Mouse (Mus musculus) B cell, adult (primary cell): ENCODE data around the gene Cldn6. TPM values are rescaled to one million over a fixed set of nuclear protein-coding genes. Genes with fewer than 3 reads are reported as not detected.

Experiments used
- total RNA-seq: library from RNA; stranded (reverse); gene quantifications from 4 replicates; pipeline ENCODE4 v1.2.4, GENCODE M21; 2023; ENCODE audit not compliant: inconsistent age

The Cldn6 gene
- total RNA-seq: not detected in 4 replicates

DNA sequence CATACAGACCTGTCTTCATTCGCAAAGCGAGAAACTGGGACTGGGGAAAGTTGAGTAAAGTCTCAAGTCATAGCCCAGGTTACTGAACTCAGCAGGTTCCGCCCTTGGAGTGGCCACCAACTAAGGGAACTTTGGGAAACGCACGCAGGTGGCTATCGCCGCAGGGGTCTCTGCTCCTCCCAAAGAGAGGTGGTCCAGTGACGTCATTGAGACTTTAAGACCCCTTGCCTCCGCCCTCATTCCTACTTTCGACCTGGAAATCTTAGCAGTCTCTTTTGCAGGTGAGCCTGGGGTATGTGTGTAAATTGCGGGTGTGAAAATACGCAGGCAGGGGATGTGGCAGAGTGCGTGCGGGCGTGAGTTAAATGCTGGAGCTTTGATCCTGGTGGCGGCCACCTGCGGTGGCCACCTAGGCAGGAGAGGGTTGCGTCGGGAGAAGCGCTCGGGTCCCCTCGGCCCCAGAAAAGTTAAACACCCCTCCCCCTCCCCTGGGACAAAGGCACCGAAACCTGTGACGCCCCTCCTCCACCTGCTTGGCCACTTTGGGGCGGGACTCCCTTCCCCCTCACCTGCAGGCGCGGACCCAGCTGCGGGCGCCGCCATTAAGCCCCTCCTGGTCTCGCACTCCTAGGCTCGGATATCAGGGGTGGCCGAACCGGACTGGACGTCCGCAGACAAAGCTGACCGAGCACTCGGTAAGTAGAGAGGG, at the start of gene Cldn6:
Gene Cldn6, plus strand, starts transcription at position 123 of the 709 bp plus-strand sequence.

DNA sequence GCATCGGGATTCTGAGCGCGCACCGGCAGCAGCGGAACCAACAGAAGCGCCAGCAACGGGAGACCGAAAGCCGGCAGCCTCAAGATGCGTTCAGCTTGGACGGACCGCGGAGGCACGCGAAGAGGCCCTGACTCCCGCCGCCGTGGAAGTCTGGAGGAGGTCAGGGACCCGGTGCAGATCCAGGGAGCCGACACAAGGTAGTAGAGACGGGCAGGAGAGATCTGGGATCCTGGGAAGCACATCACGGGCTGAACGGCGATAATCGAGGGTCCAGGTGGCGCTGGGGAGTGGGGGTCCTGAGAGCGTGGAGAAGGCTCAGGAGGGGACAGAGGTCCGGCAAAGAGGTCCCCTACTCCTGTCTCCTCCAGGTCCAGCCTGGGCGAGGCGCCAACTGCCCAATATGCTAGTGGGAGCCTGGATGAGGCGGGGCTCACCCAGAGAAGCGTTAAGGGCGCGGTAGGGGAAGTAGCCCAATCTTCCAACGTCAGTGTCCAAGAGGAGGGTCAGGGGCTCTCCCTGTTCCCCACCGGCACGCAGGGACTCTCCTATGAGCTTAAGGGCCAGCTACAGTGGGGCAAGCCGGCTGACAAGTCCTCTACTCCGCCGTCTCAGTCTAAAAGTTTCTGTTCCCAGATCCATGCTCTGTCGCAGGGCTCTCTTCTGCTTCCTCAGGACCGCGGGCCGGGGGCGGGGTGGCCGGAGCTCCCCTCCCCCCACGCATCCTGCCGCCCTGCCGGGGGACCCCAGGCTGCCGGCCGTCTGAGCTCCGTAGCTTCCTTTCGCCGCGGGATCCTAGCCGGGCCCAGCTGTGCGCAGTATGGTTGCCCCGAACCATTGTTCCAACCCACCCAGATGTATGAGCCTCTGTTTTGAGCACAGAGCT, 34.2 kb upstream of the Cldn6 start, which contains the start of gene Mmp25:
Gene Mmp25, minus strand, starts transcription at position 665 of the 883 bp plus-strand sequence.

DNA sequence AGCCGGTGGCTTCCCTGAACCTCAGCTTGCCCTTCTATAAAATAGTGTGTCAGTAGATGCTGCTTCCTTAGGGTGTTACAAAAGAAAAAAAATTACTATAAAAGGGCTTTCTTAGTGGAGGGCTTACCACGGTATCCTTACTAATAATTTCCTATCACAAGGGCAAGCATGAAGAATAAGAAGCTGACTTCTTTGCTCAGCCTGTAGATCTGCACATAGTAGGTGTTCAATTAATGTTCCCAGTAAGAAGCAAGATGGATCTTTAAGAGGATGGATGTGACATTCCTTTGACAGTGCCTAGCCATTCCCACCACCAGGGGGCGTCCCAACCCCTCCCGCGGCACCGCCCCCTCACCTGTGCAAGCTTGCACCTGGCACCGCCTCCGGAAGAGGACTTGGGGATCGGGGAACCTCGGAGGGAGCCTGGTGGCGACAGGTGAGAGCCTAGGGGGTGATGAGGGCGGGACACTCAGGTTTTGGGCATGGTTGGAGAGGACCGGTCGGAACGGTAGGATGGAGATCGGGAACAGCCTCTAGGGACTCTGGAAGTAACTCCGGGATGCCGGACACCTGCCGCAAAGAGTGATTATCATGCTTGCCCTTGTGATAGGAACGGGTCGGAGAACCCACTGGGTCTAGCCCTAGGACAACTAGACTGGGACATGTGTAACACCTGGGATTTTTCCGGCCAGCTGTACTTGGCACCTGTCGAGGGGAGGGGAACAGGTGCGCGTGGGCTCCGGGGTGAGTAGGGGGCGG, 18.8 kb upstream of the Cldn6 start, which contains the start of gene Bicdl2:
Gene Bicdl2, plus strand, starts transcription at position 390 of the 759 bp plus-strand sequence.

DNA sequence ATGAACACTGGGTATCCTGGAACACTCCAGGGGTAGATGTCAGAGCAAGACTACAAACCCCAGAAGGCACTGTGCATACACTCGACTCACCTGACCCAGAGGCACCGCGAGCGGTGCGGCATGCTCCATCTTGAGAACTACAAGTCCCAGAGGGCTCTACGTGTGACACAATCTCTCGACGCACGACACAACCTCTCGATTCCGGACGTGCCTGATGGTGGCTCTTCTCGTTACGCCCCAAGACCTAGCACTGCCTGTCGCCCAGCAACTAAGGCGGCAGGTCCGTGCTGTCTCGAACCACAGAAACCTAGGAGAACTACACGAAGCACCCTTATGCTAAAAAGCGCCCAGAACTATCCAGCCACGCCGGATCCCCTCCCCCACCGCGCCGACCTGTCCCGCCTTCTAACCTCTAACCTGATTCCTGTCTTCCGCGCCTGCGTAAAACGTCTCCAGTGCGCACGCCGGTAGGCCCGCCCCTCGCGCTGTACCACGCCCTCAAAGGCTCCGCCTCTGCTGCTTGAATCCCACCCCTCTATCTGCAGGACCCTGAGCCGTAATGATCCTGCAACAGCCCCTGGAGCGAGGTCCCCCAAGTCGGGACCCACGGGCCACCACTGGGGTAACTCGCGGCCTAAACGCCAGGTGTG, 5.5 kb upstream of the Cldn6 start, which contains the start of the genes Hcfc1r1 and Thoc6:
Gene Hcfc1r1, plus strand, starts transcription at position 173 of the 650 bp plus-strand sequence.
Gene Thoc6, minus strand, starts transcription at position 459 of the 650 bp plus-strand sequence.

GRCm38 (mm10) chr17:23677236-23677679, 1.8 kb upstream of the Cldn6 start, which contains the start of gene Tnfrsf12a:
Gene Tnfrsf12a (minus strand): TSS chr17:23677468.

DNA sequence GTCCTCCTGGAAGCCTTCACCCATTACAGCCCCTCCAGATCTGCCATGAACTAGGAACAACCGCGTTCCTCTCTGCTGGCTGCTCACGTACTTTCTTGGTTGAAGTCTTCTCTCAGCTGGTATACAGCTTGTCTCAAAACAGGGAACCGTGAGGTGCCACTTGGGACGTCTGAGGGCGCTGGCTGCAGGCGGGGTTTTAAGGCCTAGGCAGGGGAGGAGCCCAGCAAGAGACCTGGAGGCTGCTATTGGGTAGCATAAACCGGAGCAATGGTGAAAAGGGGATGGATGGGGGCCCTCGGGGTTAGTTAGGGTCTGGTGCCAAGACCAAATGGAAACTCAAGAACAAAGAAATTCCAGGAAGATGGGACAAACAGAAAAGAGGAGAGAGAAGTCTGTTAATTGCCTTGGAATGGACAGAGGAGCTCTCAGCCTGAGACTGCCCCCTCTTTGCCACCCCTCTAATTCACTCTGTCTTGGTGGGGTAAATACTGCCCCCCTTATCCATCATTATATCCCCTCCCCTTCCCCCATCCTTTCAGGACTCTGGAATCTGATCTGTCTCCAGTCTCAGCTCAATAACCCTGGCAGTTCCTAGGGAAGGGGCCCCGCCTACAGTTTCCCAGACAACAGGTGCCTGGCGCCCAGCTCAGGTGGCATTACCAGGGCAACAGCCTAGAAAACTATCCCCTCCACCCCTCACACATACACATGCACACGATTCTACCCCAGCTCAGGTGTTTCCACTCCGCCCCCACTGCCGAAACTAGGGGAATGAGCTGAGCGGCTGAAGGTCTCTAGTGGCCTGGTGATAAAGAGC, 5.0 kb downstream of the Cldn6 start, which contains the start of gene Cldn9:
Gene Cldn9, minus strand, starts transcription at position 171 of the 817 bp plus-strand sequence.

DNA sequence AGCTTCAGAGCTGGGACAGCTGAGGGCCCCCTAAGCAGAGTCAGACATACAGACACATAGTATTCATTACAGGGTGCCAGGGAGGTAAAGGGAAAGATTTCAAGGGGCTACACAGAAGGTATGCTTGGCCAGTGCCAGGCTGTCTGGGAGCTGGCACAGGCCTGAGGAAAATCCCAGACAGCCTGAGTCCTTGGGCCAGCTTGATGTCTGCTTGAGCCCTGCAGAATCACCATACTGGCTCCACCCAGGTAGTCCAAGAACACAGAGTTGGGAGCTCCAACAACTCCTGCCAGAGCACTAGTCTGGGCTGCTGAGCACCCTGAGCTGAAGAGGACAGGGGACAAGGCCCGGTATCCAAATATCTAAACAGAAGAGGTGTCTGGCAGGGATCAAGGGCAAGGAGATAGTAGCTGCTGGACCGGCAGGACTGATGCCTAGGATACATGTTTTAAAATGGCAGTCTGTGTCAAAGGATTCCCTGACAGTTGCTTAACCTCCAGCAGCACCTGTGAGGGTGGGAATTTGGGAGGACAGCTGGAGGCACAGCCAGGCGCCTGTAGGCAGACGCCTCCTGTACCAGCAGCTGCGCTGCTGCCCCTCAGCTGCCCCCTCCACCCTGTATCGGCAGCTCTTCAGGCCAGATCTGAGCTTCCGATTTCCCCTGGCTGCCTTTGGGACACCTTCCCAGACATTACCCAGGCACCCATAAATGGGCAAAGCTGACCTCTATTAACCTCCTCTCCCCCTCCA, 43.5 kb downstream of the Cldn6 start, which contains the start of gene 1520401A03Rik:
Gene 1520401A03Rik, minus strand, starts transcription at position 408 of the 750 bp plus-strand sequence.

GRCm38 (mm10) chr17:23725999-23726757, 47.1 kb downstream of the Cldn6 start, which contains the start of gene Pkmyt1:
Gene Pkmyt1 (plus strand): TSS chr17:23726336.

Other genes with a start within 250 kb of the Cldn6 start
- gene Vmn2r117, start 199.6 kb upstream of the Cldn6 start, total RNA-seq: not detected in 4 replicates
- 7.7 to 10.6 TPM (median 9.1 TPM) in 4 replicates for gene Zfp213, start 115.0 kb upstream of the Cldn6 start, total RNA-seq
- 0.24 TPM in 1 of 4 replicates, not detected in the others for gene Zfp13, start 79.8 kb upstream of the Cldn6 start, total RNA-seq
- not detected in 4 replicates for gene Zscan10, start 78.4 kb upstream of the Cldn6 start, total RNA-seq
- gene Mmp25, start 34.0 kb upstream of the Cldn6 start, total RNA-seq: not detected in 4 replicates
- not detected in 4 replicates for gene Bicdl2, start 18.7 kb upstream of the Cldn6 start, total RNA-seq
- 36.1 to 48.9 TPM (median 40.8 TPM) in 4 replicates for gene Hcfc1r1, start 5.7 kb upstream of the Cldn6 start, total RNA-seq
- 23.9 to 33.5 TPM (median 27.0 TPM) in 4 replicates for gene Thoc6, start 5.4 kb upstream of the Cldn6 start, total RNA-seq
- 8.7 to 13.8 TPM (median 11.7 TPM) in 4 replicates for gene Tnfrsf12a, start 1.8 kb upstream of the Cldn6 start, total RNA-seq
- not detected in 4 replicates for gene Cldn9, start 4.8 kb downstream of the Cldn6 start, total RNA-seq
- not detected in 4 replicates for gene 1520401A03Rik, start 43.5 kb downstream of the Cldn6 start, total RNA-seq
- gene Pkmyt1, start 47.1 kb downstream of the Cldn6 start, total RNA-seq: 32.8 to 35.4 TPM (median 33.4 TPM) in 4 replicates
- 0.27 to 0.67 TPM (median 0.48 TPM) in 4 replicates for gene Paqr4, start 61.6 kb downstream of the Cldn6 start, total RNA-seq
- gene Kremen2, start 66.6 kb downstream of the Cldn6 start, total RNA-seq: not detected in 4 replicates
- gene Flywch1, start 92.4 kb downstream of the Cldn6 start, total RNA-seq: 24.2 to 32.5 TPM (median 29.5 TPM) in 4 replicates
- gene Flywch2, start 106.8 kb downstream of the Cldn6 start, total RNA-seq: 0.81 TPM in 1 of 4 replicates, not detected in the others
- 1,187 to 1,326 TPM (median 1,293 TPM) in 4 replicates for gene Srrm2, start 111.3 kb downstream of the Cldn6 start, total RNA-seq
- 159 to 201 TPM (median 175 TPM) in 4 replicates for gene Elob, start 149.9 kb downstream of the Cldn6 start, total RNA-seq
- not detected in 4 replicates for gene Prss33, start 156.8 kb downstream of the Cldn6 start, total RNA-seq
- not detected in 4 replicates for gene Prss32, start 164.6 kb downstream of the Cldn6 start, total RNA-seq
- gene Prss41, start 164.9 kb downstream of the Cldn6 start, total RNA-seq: 0.69 TPM in 1 of 4 replicates, not detected in the others
- gene Prss21, start 188.8 kb downstream of the Cldn6 start, total RNA-seq: not detected in 4 replicates
- gene Dcpp1, start 201.6 kb downstream of the Cldn6 start, total RNA-seq: not detected in 4 replicates
- not detected in 4 replicates for gene Dcpp2, start 201.6 kb downstream of the Cldn6 start, total RNA-seq
- gene Dcpp3, start 238.2 kb downstream of the Cldn6 start, total RNA-seq: not detected in 4 replicates